Mouse (Mus musculus): ENCODE measurements around the gene Dab1. TPM values are rescaled to one million over a fixed set of nuclear protein-coding genes. Genes with fewer than 3 reads are reported as not detected.

Dab1 gene
- total RNA-seq, 2 experiments from 2014 or later: 0.49 to 0.86 TPM

GRCm38 (mm10) chr4:104670741-104671140 lies 1051.6 kb downstream of the Dab1 start:
- DNase-seq: no peak

- DNase-seq: no peak
Measured at GRCm38 (mm10) chr4:104673317-104673716, 1054.2 kb downstream of the Dab1 start.

GRCm38 (mm10) chr4:104674706-104675105 lies 1055.5 kb downstream of the Dab1 start:
- DNase-seq: no peak

GRCm38 (mm10) chr4:104678234-104678633 lies 1059.1 kb downstream of the Dab1 start:
- no peak for DNase-seq

GRCm38 (mm10) chr4:104680475-104680874 lies 1061.3 kb downstream of the Dab1 start:
- no peak for DNase-seq

- DNase-seq: no peak
Measured at GRCm38 (mm10) chr4:104686137-104686809, 1067.1 kb downstream of the Dab1 start.

- DNase-seq: no peak
Measured at GRCm38 (mm10) chr4:104689047-104689446, 1069.9 kb downstream of the Dab1 start.

- DNase-seq: no peak
Measured at GRCm38 (mm10) chr4:104691026-104691425, 1071.9 kb downstream of the Dab1 start.

GRCm38 (mm10) chr4:104694188-104694587 lies 1075.0 kb downstream of the Dab1 start:
- no peak for DNase-seq

GRCm38 (mm10) chr4:104696522-104696921 lies 1077.4 kb downstream of the Dab1 start:
- DNase-seq: no peak

GRCm38 (mm10) chr4:104697703-104698102 lies 1078.5 kb downstream of the Dab1 start:
- no peak for DNase-seq

GRCm38 (mm10) chr4:104705664-104706645 lies 1086.8 kb downstream of the Dab1 start:
- DNase-seq: no peak

GRCm38 (mm10) chr4:104712338-104713083 lies 1093.4 kb downstream of the Dab1 start:
- DNase-seq: no peak

GRCm38 (mm10) chr4:104714925-104715519 lies 1095.9 kb downstream of the Dab1 start:
- DNase-seq: no peak

- no peak for DNase-seq
Measured at GRCm38 (mm10) chr4:104715857-104716256, 1096.7 kb downstream of the Dab1 start.

- DNase-seq: no peak
Measured at GRCm38 (mm10) chr4:104716506-104716905, 1097.3 kb downstream of the Dab1 start.

GRCm38 (mm10) chr4:104718973-104719795 lies 1100.0 kb downstream of the Dab1 start:
- DNase-seq: peak; percentile 57

- no peak for DNase-seq
Measured at GRCm38 (mm10) chr4:104723527-104724045, 1104.4 kb downstream of the Dab1 start.

GRCm38 (mm10) chr4:104724258-104724657 lies 1105.1 kb downstream of the Dab1 start:
- DNase-seq: no peak

GRCm38 (mm10) chr4:104725673-104726072 lies 1106.5 kb downstream of the Dab1 start:
- peak; percentile 28 to 45 for DNase-seq

GRCm38 (mm10) chr4:104729185-104729584 lies 1110.0 kb downstream of the Dab1 start:
- DNase-seq: no peak

All from adrenal gland, postnatal 36 days (tissue).